8 mouse cellular contexts compared by ENCODE assay signal in the genomic region with DNA sequence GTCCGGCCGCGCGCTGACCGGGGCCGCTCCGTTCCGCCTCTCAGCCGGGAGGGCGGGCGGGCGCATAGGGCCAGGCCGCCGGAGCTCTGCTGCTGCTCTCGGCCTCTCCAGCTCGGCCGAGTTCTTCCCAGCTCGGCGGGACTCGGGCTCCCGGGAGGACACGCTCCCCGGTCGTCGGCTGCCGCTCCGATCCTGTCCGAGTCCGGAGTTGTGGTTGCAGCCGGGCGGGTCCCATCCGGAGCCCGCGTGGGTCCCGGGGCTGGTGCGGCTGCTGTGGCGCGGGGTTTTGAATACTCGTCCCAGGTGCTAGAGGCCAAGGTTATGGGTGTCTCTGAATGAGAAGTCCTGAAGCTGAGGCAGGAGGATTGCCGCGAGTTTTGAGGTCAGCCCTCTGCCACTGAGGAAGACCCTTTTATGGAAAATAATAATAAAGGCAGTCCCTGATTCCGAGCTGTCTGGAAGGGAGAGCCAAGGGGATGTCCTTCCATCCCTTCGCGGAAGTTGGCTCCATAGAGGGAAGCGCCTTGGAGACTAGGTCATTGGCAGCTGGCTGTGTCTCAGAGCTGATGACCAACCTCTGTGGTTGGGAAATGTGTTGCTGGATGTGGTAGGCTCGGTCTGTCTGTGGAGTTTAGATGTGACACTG. TPM values are rescaled to one million over a fixed set of nuclear protein-coding genes. Genes with fewer than 3 reads are reported as not detected.
DNase-seq lines count a peak whose midpoint lies in the region; ATAC-seq and TF ChIP-seq lines count a peak whose summit lies in the region.

No protein-coding gene starts in this region.

- peak overlapping the region; percentile 72 for H3K27ac ChIP-seq in forebrain, embryonic 15.5 days (replicated peaks)
- H3K27ac ChIP-seq in hindbrain, embryonic 11.5 days (ENCODE audit: low read depth, low read length) = peak overlapping the region; percentile 76
- H3K27ac ChIP-seq in limb, embryonic 15.5 days = peak overlapping the region; percentile 88
- peak overlapping the region; percentile 87 for H3K27ac ChIP-seq in midbrain, embryonic 14.5 days (replicated peaks; ENCODE audit: low read depth, low read length)
- H3K27ac ChIP-seq in stomach, postnatal 0 days (replicated peaks) = peak overlapping the region; percentile 95

- peak overlapping the region; percentile 77 for H3K9ac ChIP-seq in forebrain, embryonic 15.5 days (replicated peaks)
- peak overlapping the region; percentile 88 for H3K9ac ChIP-seq in hindbrain, embryonic 11.5 days (ENCODE audit: low read depth, low read length)
- H3K9ac ChIP-seq in limb, embryonic 15.5 days = peak overlapping the region; percentile 94
- peak overlapping the region; percentile 81 for H3K9ac ChIP-seq in midbrain, embryonic 14.5 days (replicated peaks; ENCODE audit: low read length)
- H3K9ac ChIP-seq in stomach, postnatal 0 days (ENCODE audit: low read length) = peak overlapping the region; percentile 91

- whole genome bisulfite sequencing in forebrain, embryonic 15.5 days = 1% methylated on average over 46 of the region's 46 CpGs
- 1% methylated on average over 41 of the region's 46 CpGs for WGBS in hindbrain, embryonic 11.5 days
- WGBS in limb, embryonic 15.5 days = under 1% methylated on average over 38 of the region's 46 CpGs
- 2% methylated on average over 42 of the region's 46 CpGs for WGBS in midbrain, embryonic 14.5 days
- under 1% methylated on average over 36 of the region's 46 CpGs for WGBS in stomach, postnatal 0 days

- TF ChIP-seq EP300 in stomach, postnatal 0 days (optimal IDR thresholded peaks at IDR 0.05) = no peak

- H3K36me3 ChIP-seq in forebrain, embryonic 15.5 days = no peaks in the 10 kb centered on the region
- H3K36me3 ChIP-seq in hindbrain, embryonic 11.5 days (ENCODE audit: control insufficient read depth, insufficient read depth, low read length) = no peaks in the 10 kb centered on the region
- H3K36me3 ChIP-seq in limb, embryonic 15.5 days = no peaks in the 10 kb centered on the region
- H3K36me3 ChIP-seq in midbrain, embryonic 14.5 days (ENCODE audit: control insufficient read depth, insufficient read depth, low read length) = no peaks in the 10 kb centered on the region
- no peaks in the 10 kb centered on the region for H3K36me3 ChIP-seq in stomach, postnatal 0 days (ENCODE audit: control insufficient read depth, insufficient read depth, low read length)

- ATAC-seq in forebrain, embryonic 15.5 days (replicated peaks) = no peak; the same call in none of the 2 replicates
- ATAC-seq in hindbrain, embryonic 11.5 days (ENCODE audit: low FRiP score) = peak; percentile 60
- ATAC-seq in limb, embryonic 15.5 days (ENCODE audit: insufficient number of reproducible peaks, low FRiP score, low TSS enrichment, low read depth) = peak; percentile 72
- no peak for ATAC-seq in midbrain, embryonic 14.5 days (ENCODE audit: low FRiP score, low TSS enrichment)
- ATAC-seq in stomach, postnatal 0 days (ENCODE audit: low FRiP score, low TSS enrichment) = peak; percentile 77

- H3K9me3 ChIP-seq in forebrain, embryonic 15.5 days = no peaks in the 10 kb centered on the region
- no peaks in the 10 kb centered on the region for H3K9me3 ChIP-seq in hindbrain, embryonic 11.5 days (ENCODE audit: control insufficient read depth, low read length)
- H3K9me3 ChIP-seq in limb, embryonic 15.5 days = no peaks in the 10 kb centered on the region
- H3K9me3 ChIP-seq in midbrain, embryonic 14.5 days (ENCODE audit: control insufficient read depth, low read length) = no peaks in the 10 kb centered on the region
- no peaks in the 10 kb centered on the region for H3K9me3 ChIP-seq in stomach, postnatal 0 days (ENCODE audit: control insufficient read depth, low read length)

- TF ChIP-seq CTCF in stomach, postnatal 0 days (IDR thresholded peaks at IDR 0.05; ENCODE audit: low read depth) = no peak

- peak; percentile 33 for DNase-seq in layer of hippocampus, adult 9-11 months
- no peak for DNase-seq in layer of hippocampus, adult 9-10 months (ENCODE audit: low spot score)
- peak; percentile 75 for DNase-seq in adrenal gland, postnatal 10 days
- DNase-seq in hindbrain, embryonic 11.5 days (ENCODE audit: low spot score) = no peak
- DNase-seq in midbrain, embryonic 14.5 days = peak; percentile 34
- DNase-seq in stomach, postnatal 0 days (ENCODE audit: low spot score) = peak; percentile 51

- H3K4me2 ChIP-seq in forebrain, embryonic 15.5 days (replicated peaks) = peak overlapping the region; percentile 53
- peak overlapping the region; percentile 74 for H3K4me2 ChIP-seq in hindbrain, embryonic 11.5 days (replicated peaks; ENCODE audit: low read depth, low read length)
- H3K4me2 ChIP-seq in limb, embryonic 15.5 days = peak overlapping the region; percentile 64
- H3K4me2 ChIP-seq in midbrain, embryonic 14.5 days (ENCODE audit: low read length) = peak overlapping the region; percentile 83
- peak overlapping the region; percentile 55 for H3K4me2 ChIP-seq in stomach, postnatal 0 days (replicated peaks; ENCODE audit: low read depth)

- peak overlapping the region; percentile 82 for H3K4me3 ChIP-seq in forebrain, embryonic 15.5 days
- peak overlapping the region; percentile 93 for H3K4me3 ChIP-seq in hindbrain, embryonic 11.5 days (ENCODE audit: low read depth, low read length)
- H3K4me3 ChIP-seq in limb, embryonic 15.5 days = peak overlapping the region; percentile 89
- peak overlapping the region; percentile 71 for H3K4me3 ChIP-seq in midbrain, embryonic 14.5 days (replicated peaks; ENCODE audit: low read depth, low read length)
- H3K4me3 ChIP-seq in stomach, postnatal 0 days (ENCODE audit: low read depth, low read length) = peak overlapping the region; percentile 79

- H3K4me1 ChIP-seq in forebrain, embryonic 15.5 days = peaks cover 24% of the 10 kb centered on the region
- H3K4me1 ChIP-seq in hindbrain, embryonic 11.5 days (replicated peaks; ENCODE audit: control insufficient read depth, insufficient read depth, low read length) = 0 out of 2 replicates have a peak, but pooled peaks cover 4% of the 10 kb centered on the region
- peaks cover 25% of the 10 kb centered on the region for H3K4me1 ChIP-seq in limb, embryonic 15.5 days
- peaks cover 19% of the 10 kb centered on the region for H3K4me1 ChIP-seq in midbrain, embryonic 14.5 days (ENCODE audit: control insufficient read depth, insufficient read depth, low read length)
- H3K4me1 ChIP-seq in stomach, postnatal 0 days (replicated peaks; ENCODE audit: control insufficient read depth, insufficient read depth) = peaks cover 6% of the 10 kb centered on the region

- no peaks in the 10 kb centered on the region for H3K27me3 ChIP-seq in forebrain, embryonic 15.5 days
- no peaks in the 10 kb centered on the region for H3K27me3 ChIP-seq in hindbrain, embryonic 11.5 days (ENCODE audit: control insufficient read depth, insufficient read depth, low read length)
- no peaks in the 10 kb centered on the region for H3K27me3 ChIP-seq in limb, embryonic 15.5 days
- no peaks in the 10 kb centered on the region for H3K27me3 ChIP-seq in midbrain, embryonic 14.5 days (ENCODE audit: control insufficient read depth, insufficient read depth, low read length)
- H3K27me3 ChIP-seq in stomach, postnatal 0 days (ENCODE audit: control insufficient read depth, insufficient read depth, low read length) = no peaks in the 10 kb centered on the region

RNA-seq across cellular contexts. Expression of a gene that starts 0.5 kb away (rescaled TPM):
- 10 to 100 TPM; 35.6 to 41.5 TPM for total RNA-seq in adrenal gland, postnatal 10 days (2021)
- polyA plus RNA-seq in forebrain, embryonic 15.5 days (2015; fragmentation: Nextera tagmentation; extraction: Ambion mirVana) = 40.2 and 41.3 TPM in 2 replicates
- 26.2 and 28.6 TPM in 2 replicates for polyA plus RNA-seq in hindbrain, embryonic 11.5 days (2014; fragmentation: Nextera tagmentation; extraction: Ambion mirVana)
- polyA plus RNA-seq in limb, embryonic 15.5 days (2015; fragmentation: Nextera tagmentation; extraction: Ambion mirVana) = 30.6 and 31.8 TPM in 2 replicates
- polyA plus RNA-seq in midbrain, embryonic 14.5 days (2014; fragmentation: Nextera tagmentation; extraction: Ambion mirVana) = 38.9 and 40.3 TPM in 2 replicates
- polyA plus RNA-seq in stomach, postnatal 0 days (2015; fragmentation: Nextera tagmentation; extraction: Ambion mirVana) = 33.0 and 33.6 TPM in 2 replicates

RNA-seq across cellular contexts. Expression of a gene that starts 27.4 kb away (rescaled TPM):
- 1 to 10 TPM; 5.3 to 8.5 TPM for total RNA-seq in adrenal gland, postnatal 10 days (2021)
- polyA plus RNA-seq in forebrain, embryonic 15.5 days (2015; fragmentation: Nextera tagmentation; extraction: Ambion mirVana) = 13.5 TPM in 2 replicates
- polyA plus RNA-seq in hindbrain, embryonic 11.5 days (2014; fragmentation: Nextera tagmentation; extraction: Ambion mirVana) = 5.7 and 6.6 TPM in 2 replicates
- 6.4 and 6.9 TPM in 2 replicates for polyA plus RNA-seq in limb, embryonic 15.5 days (2015; fragmentation: Nextera tagmentation; extraction: Ambion mirVana)
- polyA plus RNA-seq in midbrain, embryonic 14.5 days (2014; fragmentation: Nextera tagmentation; extraction: Ambion mirVana) = 14.8 and 15.5 TPM in 2 replicates
- polyA plus RNA-seq in stomach, postnatal 0 days (2015; fragmentation: Nextera tagmentation; extraction: Ambion mirVana) = 2.3 and 2.4 TPM in 2 replicates

RNA-seq across cellular contexts. Expression of a gene that starts 44.8 kb away (rescaled TPM):
- total RNA-seq in adrenal gland, postnatal 10 days (2021) = 10 to 100 TPM; 48.6 to 54.3 TPM
- 23.0 and 24.1 TPM in 2 replicates for polyA plus RNA-seq in forebrain, embryonic 15.5 days (2015; fragmentation: Nextera tagmentation; extraction: Ambion mirVana)
- polyA plus RNA-seq in hindbrain, embryonic 11.5 days (2014; fragmentation: Nextera tagmentation; extraction: Ambion mirVana) = 28.7 and 29.9 TPM in 2 replicates
- polyA plus RNA-seq in limb, embryonic 15.5 days (2015; fragmentation: Nextera tagmentation; extraction: Ambion mirVana) = 26.3 and 37.7 TPM in 2 replicates
- 29.5 and 33.2 TPM in 2 replicates for polyA plus RNA-seq in midbrain, embryonic 14.5 days (2014; fragmentation: Nextera tagmentation; extraction: Ambion mirVana)
- 33.2 and 34.4 TPM in 2 replicates for polyA plus RNA-seq in stomach, postnatal 0 days (2015; fragmentation: Nextera tagmentation; extraction: Ambion mirVana)

Comparison
In these comparisons a context has a peak if more than half of its experiments do, and no peak if none do; other contexts are left out.
1. DNase-seq: peak in layer of hippocampus, adult 9-11 months (single experiment), adrenal gland, postnatal 10 days (single experiment), midbrain, embryonic 14.5 days (single experiment) and stomach, postnatal 0 days (single experiment); none in layer of hippocampus, adult 9-10 months (single experiment) and hindbrain, embryonic 11.5 days (single experiment).
2. ATAC-seq: peak in hindbrain, embryonic 11.5 days (single experiment), limb, embryonic 15.5 days (single experiment) and stomach, postnatal 0 days (single experiment); none in forebrain, embryonic 15.5 days (single experiment) and midbrain, embryonic 14.5 days (single experiment).
3. Peak in every context shown above with its lines, with median percentiles within 50 percentile points of each other: H3K27ac ChIP-seq, H3K4me2 ChIP-seq, H3K4me3 ChIP-seq and H3K9ac ChIP-seq.